Mouse (Mus musculus) urinary bladder, adult 18-20 months (tissue): Measurements from ENCODE around the gene Olfr918.

Source experiments
- DNase-seq, 2 experiments: peaks; one replicate each; pipeline ENCODE4 v3.0.0; 2022; ENCODE audit warnings: low spot score in 2 of 2, mixed read lengths in 2 of 2

Gene Olfr918

GRCm38 (mm10) chr9:38674501-38674900 is at the start of gene Olfr918:
TSS of gene Olfr918 (minus strand) at chr9:38674601.
- no peak for DNase-seq

- no peak for DNase-seq
Measured at GRCm38 (mm10) chr9:38724044-38724443, 49.6 kb upstream of the Olfr918 start.

- DNase-seq, result peak; percentile 19 to 29
Measured at GRCm38 (mm10) chr9:38718927-38719441, 44.6 kb upstream of the Olfr918 start.

- peak in 1 of 2 experiments; percentile 22 for DNase-seq
Measured at GRCm38 (mm10) chr9:38718102-38718501, 43.7 kb upstream of the Olfr918 start, which contains the start of gene Vwa5a. TSS of gene Vwa5a (plus strand) at chr9:38718268.

- DNase-seq, result no peak
Measured at GRCm38 (mm10) chr9:38672887-38673286, 1.5 kb downstream of the Olfr918 start.

- DNase-seq, result no peak
Measured at GRCm38 (mm10) chr9:38665742-38666141, 8.7 kb downstream of the Olfr918 start, which contains the start of gene Olfr917. TSS of gene Olfr917 (minus strand) at chr9:38665842.

GRCm38 (mm10) chr9:38659775-38660174 is 14.6 kb downstream of the Olfr918 start, which contains the start of gene Olfr916:
TSS of gene Olfr916 (minus strand) at chr9:38659875.
- DNase-seq, result no peak

GRCm38 (mm10) chr9:38632406-38632805 is 42.0 kb downstream of the Olfr918 start:
- no peak for DNase-seq
